Mouse (Mus musculus): Measurements from ENCODE around the gene Stk39.

- no peak for TF ChIP-seq POLR2A (IDR thresholded peaks at IDR 0.05; ENCODE audit: low read depth, low read length)
- TF ChIP-seq CTCF (IDR thresholded peaks at IDR 0.05; ENCODE audit: borderline replicate concordance, insufficient read depth, low read length), result no peak
These were observed 42.6 kb downstream of the Stk39 start for GRCm38 (mm10) chr2:68429436-68429835.
